Mouse (Mus musculus) kidney, adult 2 months (tissue): ENCODE results near the gene Rnf216. TPM values are rescaled to one million over a fixed set of nuclear protein-coding genes. Genes with fewer than 3 reads are reported as not detected.

Source experiments
- DNase-seq: peaks from one replicate; pipeline ENCODE4 v3.0.0; 2021
- H3K27ac ChIP-seq: fragments of 200-500 bp; 2 replicates; pipeline ENCODE4 v1.5.1; 2012; ENCODE audit warnings: low read depth, low read length, control low read depth, inconsistent platforms; ENCODE audit not compliant: insufficient read depth
- H3K27me3 ChIP-seq: fragments of 200-500 bp; replicated peaks from 2 replicates; pipeline ENCODE4 v1.6.1; 2012; ENCODE audit warnings: mild to moderate bottlenecking, moderate library complexity, low read length, inconsistent platforms; ENCODE audit not compliant: control insufficient read depth, insufficient read depth
- H3K36me3 ChIP-seq: fragments of 200-500 bp; 2 replicates; pipeline ENCODE4 v1.6.1; 2012; ENCODE audit warnings: mild to moderate bottlenecking, moderate library complexity, low read length, inconsistent platforms; ENCODE audit not compliant: control insufficient read depth, insufficient read depth
- H3K4me1 ChIP-seq: fragments of 200-500 bp; 2 replicates; pipeline ENCODE4 v1.6.1; 2011; ENCODE audit warnings: low read length; ENCODE audit not compliant: control insufficient read depth, insufficient read depth
- H3K4me3 ChIP-seq: fragments of 200-500 bp; 2 replicates; pipeline ENCODE4 v1.5.1; 2011; ENCODE audit warnings: mild to moderate bottlenecking, low read depth, low read length, control low read depth; ENCODE audit not compliant: insufficient read depth
- CTCF ChIP-seq: fragments of 200-500 bp; conservative IDR thresholded peaks from 2 replicates; pipeline ENCODE4 v1.5.1; 2011; ENCODE audit warnings: low read depth, mild to moderate bottlenecking, control low read depth, low read length, moderate library complexity, mixed read lengths; ENCODE audit not compliant: insufficient read depth, insufficient read length
- POLR2A ChIP-seq: fragments of 200-500 bp; IDR thresholded peaks from one replicate; pipeline ENCODE4 v1.6.1; 2011; ENCODE audit warnings: low read depth, low read length, control low read depth
- WGBS: fragments of 180-500 bp; shearing (Covaris S2); methylation state at CpG from one replicate; pipeline ENCODE4 v1.1.7; 2018; 5-methylcytosine and 5-hydroxymethylcytosine counted together
- polyA plus RNA-seq: library from polyadenylated mRNA; depleted of rRNA; stranded (reverse); fragments of >200 nt; gene quantifications from 2 replicates; pipeline ENCODE4 v1.2.3, GENCODE M21; 2012

The Rnf216 gene
- polyA plus RNA-seq, 1 experiment = 22.7 TPM

DNA sequence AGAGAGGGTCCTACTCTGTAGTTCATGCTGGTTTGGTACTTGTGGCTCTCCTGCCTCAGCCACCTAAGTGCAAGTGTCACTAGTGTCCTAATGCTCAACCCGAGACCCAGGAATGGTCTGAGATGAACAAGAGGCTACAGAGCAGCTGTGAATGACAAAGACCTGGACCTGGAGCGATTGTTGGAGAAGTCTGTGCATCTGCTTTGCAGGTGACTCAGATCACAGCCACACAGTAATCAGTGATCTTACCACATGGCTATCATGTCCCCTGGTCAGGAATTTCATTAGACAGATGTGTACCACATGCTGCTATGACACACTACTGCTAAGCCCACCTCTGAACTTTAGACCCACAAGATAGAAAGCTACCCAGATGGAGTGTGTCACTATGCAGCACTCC, 118.0 kb downstream of the Rnf216 start:
- no peaks in the 10 kb centered on the region; the same call in 1 of the 2 replicates for H3K36me3 ChIP-seq
- no peak overlapping the region for H3K27ac ChIP-seq
- 93% methylated on average over 2 of the region's 2 CpGs for WGBS
- TF ChIP-seq CTCF (no peak), POLR2A (no peak)
- no peak for DNase-seq
- H3K4me1 ChIP-seq = no peaks in the 10 kb centered on the region
- no peaks in the 10 kb centered on the region for H3K27me3 ChIP-seq
- no peak overlapping the region for H3K4me3 ChIP-seq

DNA sequence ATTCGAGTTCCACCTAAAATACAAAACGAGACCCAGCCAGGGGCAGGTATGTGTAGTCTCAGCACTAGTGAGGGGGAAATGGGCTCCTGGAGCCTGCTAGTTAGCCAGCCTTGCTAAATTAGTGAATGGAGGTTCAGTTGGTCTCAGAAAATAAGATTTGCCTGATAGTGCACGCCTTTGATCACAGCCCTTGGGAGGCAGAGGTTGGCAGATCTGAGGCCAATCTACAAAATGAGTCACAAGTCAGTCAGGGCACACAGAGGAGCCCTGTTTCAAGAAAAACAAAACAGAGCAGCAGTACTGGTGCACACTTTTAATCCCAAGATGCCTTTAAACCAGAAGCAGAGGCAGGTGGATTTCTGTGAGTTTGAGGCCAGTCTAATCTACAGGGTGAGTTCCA, 123.6 kb downstream of the Rnf216 start:
- H3K36me3 ChIP-seq = no peaks in the 10 kb centered on the region; the same call in 1 of the 2 replicates
- 67% methylated on average over 3 of the region's 3 CpGs for WGBS
- TF ChIP-seq POLR2A (no peak), CTCF (no peak)
- H3K27me3 ChIP-seq = no peaks in the 10 kb centered on the region
- no peak for DNase-seq
- H3K27ac ChIP-seq = no peak overlapping the region
- H3K4me3 ChIP-seq = no peak overlapping the region
- H3K4me1 ChIP-seq = no peaks in the 10 kb centered on the region

DNA sequence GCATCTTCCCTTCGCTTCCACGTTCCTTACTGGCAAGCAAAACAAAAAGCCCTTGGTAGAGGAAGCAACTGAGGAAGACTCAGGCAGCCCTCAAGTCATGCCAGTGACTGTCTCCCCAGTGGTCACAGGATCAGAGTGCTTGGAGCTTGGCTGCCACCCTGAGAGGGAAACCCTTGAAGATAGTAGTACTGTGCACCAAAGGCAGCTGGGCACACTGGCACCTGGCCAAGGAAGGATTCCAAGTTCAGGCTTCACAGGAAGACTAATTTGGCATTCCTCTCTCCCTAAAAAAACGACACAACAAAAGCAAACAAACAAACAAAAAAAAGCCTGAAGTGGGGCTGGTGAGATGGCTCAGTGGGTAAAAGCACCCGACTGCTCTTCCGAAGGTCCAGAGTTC, 124.3 kb downstream of the Rnf216 start:
- H3K4me3 ChIP-seq = no peak overlapping the region
- no peak overlapping the region for H3K27ac ChIP-seq
- no peaks in the 10 kb centered on the region for H3K4me1 ChIP-seq
- no peaks in the 10 kb centered on the region for H3K27me3 ChIP-seq
- no peaks in the 10 kb centered on the region; the same call in 1 of the 2 replicates for H3K36me3 ChIP-seq
- peak; percentile 53 for DNase-seq
- no peak for TF ChIP-seq CTCF
- TF ChIP-seq POLR2A = no peak
- WGBS = 61% methylated on average over 5 of the region's 5 CpGs

DNA sequence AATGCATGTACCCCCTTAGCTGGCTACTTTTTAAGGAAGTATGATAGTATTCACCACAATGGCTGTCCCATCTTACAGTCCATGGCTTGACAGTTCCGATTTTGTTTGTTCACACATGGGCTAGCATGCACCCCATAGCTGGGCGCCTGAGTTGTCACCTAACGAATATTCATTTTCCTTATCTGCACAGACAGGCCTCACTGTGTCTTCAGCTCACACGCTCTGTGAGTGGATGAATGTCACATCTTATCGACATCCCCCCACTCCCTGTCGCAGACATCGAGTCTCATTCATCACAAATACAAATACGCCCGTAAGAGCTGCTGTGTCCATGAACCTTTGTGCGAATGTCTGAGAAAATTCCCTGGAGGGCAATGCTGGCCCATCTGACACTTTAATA, 128.5 kb downstream of the Rnf216 start:
- DNase-seq = no peak
- H3K4me1 ChIP-seq = no peaks in the 10 kb centered on the region
- no peak overlapping the region for H3K4me3 ChIP-seq
- WGBS = 88% methylated on average over 10 of the region's 10 CpGs
- no peak overlapping the region for H3K27ac ChIP-seq
- H3K36me3 ChIP-seq = no peaks in the 10 kb centered on the region
- no peaks in the 10 kb centered on the region for H3K27me3 ChIP-seq
- TF ChIP-seq CTCF (no peak), POLR2A (no peak)

DNA sequence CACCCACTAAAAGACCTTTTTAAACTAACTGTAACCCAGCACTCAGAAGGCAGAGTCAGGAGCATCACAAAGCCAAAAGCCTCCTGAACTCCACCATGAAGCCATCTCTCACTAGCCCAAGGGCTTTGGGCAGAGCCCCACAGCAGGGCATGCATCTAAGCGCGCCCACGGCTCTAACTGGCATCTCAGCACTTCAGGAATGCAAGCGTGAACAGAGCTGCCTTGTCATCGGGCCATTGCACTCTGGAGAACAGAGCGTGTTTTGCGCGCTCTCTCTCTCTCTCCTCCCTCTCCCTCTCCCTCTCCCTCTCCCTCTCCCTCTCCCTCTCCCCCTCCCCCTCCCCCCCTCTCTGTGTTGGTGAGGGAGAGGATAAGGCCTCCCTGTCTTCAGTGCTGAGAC, 129.6 kb downstream of the Rnf216 start:
- no peak overlapping the region for H3K4me3 ChIP-seq
- no peaks in the 10 kb centered on the region for H3K4me1 ChIP-seq
- H3K27me3 ChIP-seq = no peaks in the 10 kb centered on the region
- H3K36me3 ChIP-seq = no peaks in the 10 kb centered on the region
- 62% methylated on average over 8 of the region's 8 CpGs for WGBS
- TF ChIP-seq POLR2A (no peak), CTCF (no peak)
- DNase-seq = no peak
- no peak overlapping the region for H3K27ac ChIP-seq

DNA sequence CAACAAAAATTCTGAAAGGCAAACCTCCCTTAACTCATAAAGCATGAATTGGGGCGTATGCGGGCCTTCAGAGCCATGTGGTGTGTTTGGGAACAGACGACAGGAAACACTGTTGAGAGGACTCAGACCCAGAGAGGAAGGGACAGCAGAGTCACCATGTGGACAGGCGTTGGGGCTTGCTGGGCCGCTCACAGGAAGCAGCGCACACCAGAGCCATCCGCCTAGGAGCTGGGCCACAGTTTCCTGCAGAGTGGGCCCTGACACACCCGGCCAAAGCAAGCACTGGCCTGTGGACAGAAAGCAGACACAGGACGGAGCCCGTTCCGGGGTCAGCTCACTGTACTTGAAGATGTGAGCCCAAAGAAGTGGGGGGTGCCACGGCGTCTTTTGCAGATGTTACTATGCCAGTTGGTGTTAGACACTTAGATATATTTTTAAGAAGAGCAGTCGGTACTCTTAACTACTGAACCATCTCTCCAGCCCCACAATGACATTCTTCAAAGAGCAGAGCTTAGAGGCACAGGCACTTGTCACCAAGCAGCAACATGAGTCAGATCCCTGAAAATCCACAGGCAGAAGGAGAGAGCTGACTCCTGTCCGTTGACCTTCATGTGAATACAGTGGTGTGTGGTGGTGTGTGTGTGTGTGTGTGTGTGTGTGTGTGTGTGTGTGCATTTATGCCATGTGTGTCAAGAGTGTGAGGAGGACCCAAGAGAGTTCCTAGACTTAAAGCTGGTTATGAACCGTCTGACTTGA, 130.6 kb downstream of the Rnf216 start:
- H3K4me3 ChIP-seq = no peak overlapping the region
- H3K36me3 ChIP-seq = no peaks in the 10 kb centered on the region
- peak overlapping the region; percentile 24; the same call in 1 of the 2 replicates for H3K27ac ChIP-seq
- 66% methylated on average over 16 of the region's 16 CpGs for WGBS
- TF ChIP-seq POLR2A (no peak), CTCF (no peak)
- no peaks in the 10 kb centered on the region for H3K4me1 ChIP-seq
- DNase-seq = peak; percentile 67
- H3K27me3 ChIP-seq = no peaks in the 10 kb centered on the region

DNA sequence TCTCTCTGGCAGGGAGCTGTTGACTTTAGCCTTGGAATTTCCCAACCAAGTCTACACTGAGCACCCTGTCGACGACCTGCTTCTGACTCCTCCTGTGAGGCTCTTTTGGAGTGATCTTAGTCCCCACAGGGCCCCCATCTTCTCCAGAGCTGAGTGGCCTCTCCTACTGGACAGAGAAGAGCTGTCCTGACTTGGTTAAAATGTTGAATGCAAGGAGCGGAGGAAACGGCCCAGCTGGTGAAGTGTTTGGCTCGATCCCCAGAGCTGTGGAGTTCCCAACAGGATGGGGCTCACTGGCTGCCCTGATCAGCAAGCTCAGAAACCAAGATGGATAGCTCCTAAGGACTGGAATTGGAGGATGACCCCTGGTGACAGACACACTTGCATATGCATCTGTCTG, 136.3 kb downstream of the Rnf216 start:
- no peak overlapping the region for H3K4me3 ChIP-seq
- WGBS = 34% methylated on average over 5 of the region's 5 CpGs
- H3K27ac ChIP-seq = no peak overlapping the region
- no peak for TF ChIP-seq POLR2A
- TF ChIP-seq CTCF = no peak
- peak; percentile 25 for DNase-seq
- no peaks in the 10 kb centered on the region for H3K36me3 ChIP-seq
- H3K4me1 ChIP-seq = no peaks in the 10 kb centered on the region
- no peaks in the 10 kb centered on the region for H3K27me3 ChIP-seq

DNA sequence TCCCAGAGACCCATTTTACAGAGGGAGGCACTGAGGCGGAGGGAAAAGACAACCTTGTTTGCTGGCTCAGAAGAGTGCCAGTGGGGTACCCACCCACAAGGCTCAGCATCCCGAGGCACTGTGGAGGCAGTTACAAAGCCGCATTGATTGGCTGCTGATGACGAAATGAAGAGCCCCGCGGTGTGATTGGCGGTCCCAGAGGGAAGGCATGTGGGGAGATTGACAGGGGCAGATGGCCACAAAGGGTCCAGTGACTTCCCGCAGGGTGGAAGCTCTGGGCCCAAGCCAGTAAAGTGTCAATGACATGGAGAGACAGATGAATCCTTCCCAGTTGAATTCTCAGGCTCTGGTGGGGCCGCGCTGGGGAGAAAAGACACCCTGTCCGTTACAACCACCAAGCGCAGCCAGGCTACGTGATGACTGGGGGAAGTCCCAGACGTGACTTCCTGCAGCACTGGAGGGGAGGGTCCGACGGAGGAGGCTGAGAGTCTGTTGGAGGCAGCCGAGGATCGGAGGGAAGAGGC, 138.1 kb downstream of the Rnf216 start:
- DNase-seq = no peak
- WGBS = 18% methylated on average over 18 of the region's 18 CpGs
- no peaks in the 10 kb centered on the region for H3K4me1 ChIP-seq
- no peak overlapping the region for H3K27ac ChIP-seq
- TF ChIP-seq POLR2A (no peak), CTCF (no peak)
- no peaks in the 10 kb centered on the region for H3K27me3 ChIP-seq
- no peak overlapping the region for H3K4me3 ChIP-seq
- no peaks in the 10 kb centered on the region for H3K36me3 ChIP-seq
